Mouse (Mus musculus) lung, embryonic 14.5 days (tissue): Measurements from ENCODE around the gene Cpeb4. TPM values are rescaled to one million over a fixed set of nuclear protein-coding genes. Genes with fewer than 3 reads are reported as not detected.

Experiments used
- ATAC-seq: fragments of 200-750 bp; cut with Nextera tagmentation; 2 replicates; pipeline ENCODE4 v1.8.0; 2017; ENCODE audit warnings: mild to moderate bottlenecking, moderate TSS enrichment, moderate library complexity; ENCODE audit not compliant: insufficient read depth
- DNase-seq: peaks from one replicate; pipeline ENCODE4 v3.0.0-alpha.2; 2015
- H3K27ac ChIP-seq: fragments of 300-500 bp; sonication (generic); 2 replicates; pipeline ENCODE4 v1.5.1; 2014; ENCODE audit warnings: low read depth, mild to moderate bottlenecking, moderate library complexity
- H3K27me3 ChIP-seq: fragments of 300-500 bp; sonication (generic); 2 replicates; pipeline ENCODE4 v1.6.1; 2014; ENCODE audit warnings: low read length, control low read depth; ENCODE audit not compliant: insufficient read depth
- H3K36me3 ChIP-seq: fragments of 300-500 bp; sonication (generic); 2 replicates; pipeline ENCODE4 v1.6.1; 2014; ENCODE audit warnings: control low read depth; ENCODE audit not compliant: insufficient read depth
- H3K4me1 ChIP-seq: fragments of 300-500 bp; sonication (generic); 2 replicates; pipeline ENCODE4 v1.6.1; 2014; ENCODE audit warnings: antibody characterized with exemption, control low read depth; ENCODE audit not compliant: insufficient read depth
- H3K4me2 ChIP-seq: fragments of 300-500 bp; sonication (generic); 2 replicates; pipeline ENCODE4 v1.6.1; 2014; ENCODE audit warnings: mild to moderate bottlenecking
- H3K4me3 ChIP-seq: fragments of 300-500 bp; sonication (generic); 2 replicates; pipeline ENCODE4 v1.5.1; 2014; ENCODE audit warnings: low read depth, low read length
- H3K9ac ChIP-seq: fragments of 300-500 bp; sonication (generic); 2 replicates; pipeline ENCODE4 v1.6.1; 2014
- H3K9me3 ChIP-seq: fragments of 300-500 bp; sonication (generic); 2 replicates; pipeline ENCODE4 v1.6.1; 2016; ENCODE audit warnings: low read depth, low read length, control low read depth
- CTCF ChIP-seq: IDR thresholded peaks from 2 replicates; pipeline ENCODE4 v1.5.1; 2016; ENCODE audit warnings: antibody characterized with exemption, low read depth
- WGBS: fragments of 180-500 bp; shearing (Covaris S2); extraction: QIAGEN DNeasy Blood & Tissue Kit; methylation state at CpG from one replicate; pipeline ENCODE4 v1.1.7; 2014; 5-methylcytosine and 5-hydroxymethylcytosine counted together
- polyA plus RNA-seq: library from polyadenylated mRNA; unstranded; fragments of >200 nt; fragmentation: Nextera tagmentation; extraction: Ambion mirVana; gene quantifications from 2 replicates; pipeline ENCODE4 v1.2.1, GENCODE M21; 2014

Gene Cpeb4
- polyA plus RNA-seq, 1 experiment from 2014 or later: 5.1 TPM

- H3K27ac ChIP-seq: 0 out of 2 replicates have a peak overlapping the region, but pooled peaks have one; percentile 13
- WGBS: 65% methylated on average over 10 of the region's 10 CpGs
- no peaks in the 10 kb centered on the region for H3K27me3 ChIP-seq
- H3K4me2 ChIP-seq: no peak overlapping the region
- no peak overlapping the region for H3K9ac ChIP-seq
- DNase-seq (no peak), ATAC-seq (no peak)
- H3K4me1 ChIP-seq: no peaks in the 10 kb centered on the region
- no peaks in the 10 kb centered on the region for H3K9me3 ChIP-seq
- H3K4me3 ChIP-seq: no peak overlapping the region
- H3K36me3 ChIP-seq: no peaks in the 10 kb centered on the region
- TF ChIP-seq CTCF: no peak
Measured at GRCm38 (mm10) chr11:31830213-31831151, 41.5 kb upstream of the Cpeb4 start.

GRCm38 (mm10) chr11:31831451-31831850, 40.6 kb upstream of the Cpeb4 start:
- Histone ChIP-seq H3K4me2 (no peak overlapping the region), H3K4me3 (no peak overlapping the region), H3K27me3 (no peaks in the 10 kb centered on the region), H3K36me3 (no peaks in the 10 kb centered on the region), H3K9me3 (no peaks in the 10 kb centered on the region), H3K4me1 (no peaks in the 10 kb centered on the region), H3K27ac (no peak overlapping the region), H3K9ac (no peak overlapping the region)
- DNase-seq: no peak
- no peak; the same call in 1 of the 2 replicates for ATAC-seq
- TF ChIP-seq CTCF: no peak
- WGBS: 62% methylated on average over 5 of the region's 5 CpGs

- Histone ChIP-seq H3K4me2 (no peak overlapping the region), H3K9me3 (no peaks in the 10 kb centered on the region), H3K36me3 (no peaks in the 10 kb centered on the region), H3K9ac (no peak overlapping the region), H3K4me3 (no peak overlapping the region), H3K27me3 (no peaks in the 10 kb centered on the region), H3K4me1 (no peaks in the 10 kb centered on the region), H3K27ac (no peak overlapping the region)
- no peak for DNase-seq
- no peak for ATAC-seq
- WGBS: 79% methylated on average over 5 of the region's 5 CpGs
- no peak for TF ChIP-seq CTCF
Measured at GRCm38 (mm10) chr11:31831983-31832382, 40.0 kb upstream of the Cpeb4 start.

DNA sequence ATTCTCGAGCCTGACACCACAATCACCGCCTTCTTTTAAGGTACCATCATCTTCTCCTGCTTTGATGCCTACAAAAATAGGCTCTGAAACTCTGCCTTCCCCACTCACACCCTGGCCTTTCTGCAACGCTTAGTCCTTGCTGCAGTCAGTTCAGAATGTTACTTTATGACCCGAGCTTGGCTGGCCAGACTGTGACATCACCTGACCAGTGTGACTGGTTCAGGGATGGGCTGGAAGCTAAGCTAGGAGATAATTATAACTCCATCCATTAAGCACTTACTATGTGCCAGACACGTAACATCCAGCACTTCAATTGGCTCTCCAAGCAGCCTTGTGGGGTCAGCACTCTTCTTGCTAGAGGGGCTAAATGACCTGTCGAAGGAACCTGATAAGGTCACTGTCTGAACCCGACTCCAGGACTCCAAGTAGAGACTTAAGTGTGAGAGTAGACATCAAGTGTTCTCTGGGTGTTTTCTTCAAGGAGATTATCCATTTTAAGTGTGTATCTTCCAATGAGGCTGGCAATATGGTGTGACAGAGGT, 39.5 kb upstream of the Cpeb4 start:
- no peaks in the 10 kb centered on the region for H3K4me1 ChIP-seq
- H3K9ac ChIP-seq: no peak overlapping the region
- no peaks in the 10 kb centered on the region for H3K36me3 ChIP-seq
- no peak overlapping the region for H3K4me2 ChIP-seq
- H3K27me3 ChIP-seq: no peaks in the 10 kb centered on the region
- H3K4me3 ChIP-seq: no peak overlapping the region
- no peak for TF ChIP-seq CTCF
- ATAC-seq (no peak), DNase-seq (no peak)
- no peak overlapping the region for H3K27ac ChIP-seq
- 69% methylated on average over 7 of the region's 7 CpGs for WGBS
- no peaks in the 10 kb centered on the region for H3K9me3 ChIP-seq

DNA sequence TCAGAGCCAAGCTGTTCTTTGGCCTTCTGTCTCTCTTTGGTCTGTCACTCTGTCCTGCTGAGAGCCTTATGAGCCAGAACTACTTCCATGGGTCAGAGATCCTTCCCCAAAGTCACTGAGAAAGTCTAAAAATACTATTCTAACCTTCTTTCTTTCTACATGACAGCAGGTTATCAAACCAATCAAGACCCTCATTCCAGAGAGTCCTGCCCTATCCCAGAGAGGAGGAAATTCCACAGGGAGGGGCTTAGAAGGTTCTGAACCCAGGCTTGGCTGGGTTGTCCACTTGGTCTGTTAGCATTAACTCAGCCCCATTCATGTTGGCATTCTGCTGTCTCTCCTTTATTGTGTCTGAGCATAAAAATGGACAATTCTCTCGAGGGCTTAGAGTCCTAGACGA, 38.5 kb upstream of the Cpeb4 start:
- Histone ChIP-seq H3K4me2 (no peak overlapping the region), H3K9ac (no peak overlapping the region), H3K27ac (no peak overlapping the region), H3K4me1 (peaks cover 4% of the 10 kb centered on the region; the same call in 1 of the 2 replicates), H3K4me3 (no peak overlapping the region), H3K27me3 (no peaks in the 10 kb centered on the region), H3K36me3 (no peaks in the 10 kb centered on the region), H3K9me3 (no peaks in the 10 kb centered on the region)
- ATAC-seq (no peak), DNase-seq (no peak)
- no peak for TF ChIP-seq CTCF
- WGBS: 53% methylated on average over 2 of the region's 2 CpGs

GRCm38 (mm10) chr11:31835352-31835751, 36.7 kb upstream of the Cpeb4 start:
- TF ChIP-seq CTCF: no peak
- H3K36me3 ChIP-seq: no peaks in the 10 kb centered on the region
- ATAC-seq (no peak), DNase-seq (no peak)
- 43% methylated on average over 3 of the region's 3 CpGs for WGBS
- H3K27me3 ChIP-seq: no peaks in the 10 kb centered on the region
- peaks cover 7% of the 10 kb centered on the region; the same call in 1 of the 2 replicates for H3K4me1 ChIP-seq
- no peak overlapping the region for H3K9ac ChIP-seq
- H3K4me3 ChIP-seq: no peak overlapping the region
- H3K4me2 ChIP-seq: no peak overlapping the region
- H3K9me3 ChIP-seq: no peaks in the 10 kb centered on the region
- H3K27ac ChIP-seq: no peak overlapping the region

DNA sequence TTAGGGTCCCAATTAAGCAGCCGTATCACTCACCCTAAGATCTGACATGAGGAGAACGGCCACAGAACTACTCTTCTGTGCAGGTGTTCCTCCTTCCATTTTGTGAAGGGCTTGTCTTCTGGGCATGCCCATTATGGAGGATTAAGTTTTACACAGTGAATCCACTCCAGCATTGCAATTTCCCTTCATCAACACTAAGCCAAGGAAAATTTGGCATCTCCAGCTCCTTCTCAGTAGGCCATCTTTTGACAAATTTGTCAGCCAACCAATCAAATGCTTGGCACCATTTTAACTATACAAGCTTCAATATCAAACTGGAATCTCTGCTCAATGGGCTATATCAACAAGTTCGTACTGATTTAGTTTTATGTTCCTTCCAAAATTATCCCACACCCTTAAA, 34.8 kb upstream of the Cpeb4 start:
- WGBS: 83% methylated on average over 3 of the region's 3 CpGs

More for the DNA sequence above, 34.8 kb upstream of the Cpeb4 start:
- Histone ChIP-seq H3K36me3 (no peaks in the 10 kb centered on the region), H3K9me3 (no peaks in the 10 kb centered on the region), H3K4me3 (no peak overlapping the region), H3K27me3 (no peaks in the 10 kb centered on the region), H3K27ac (no peak overlapping the region), H3K4me2 (no peak overlapping the region), H3K9ac (no peak overlapping the region), H3K4me1 (peaks cover 7% of the 10 kb centered on the region; the same call in 1 of the 2 replicates)
- DNase-seq (no peak), ATAC-seq (no peak)
- TF ChIP-seq CTCF: no peak
